Mouse (Mus musculus) myocyte (in vitro differentiated cells): ENCODE measurements around the gene Wrnip1.

ENCODE experiments used
- CEBPB ChIP-seq: IDR thresholded peaks from 2 replicates; pipeline ENCODE4 v1.6.1; 2011; ENCODE audit warnings: mild to moderate bottlenecking, moderate library complexity; ENCODE audit not compliant: poor library complexity, insufficient read depth, severe bottlenecking
- MYOD1 ChIP-seq, 3 experiments: IDR thresholded peaks; one replicate each; pipeline ENCODE4 v1.6.1; 2011; ENCODE audit warnings: control low read depth in 2 of 3, low read depth in 2 of 3, mild to moderate bottlenecking in 2 of 3, moderate library complexity in 1 of 3; ENCODE audit not compliant: insufficient read length in 2 of 3, control insufficient read depth in 1 of 3
- POLR2A ChIP-seq: IDR thresholded peaks from one replicate; pipeline ENCODE4 v1.6.1; 2011; ENCODE audit warnings: low read depth, mild to moderate bottlenecking, control low read depth, moderate library complexity; ENCODE audit not compliant: insufficient read length
- POLR2AphosphoS2 ChIP-seq: IDR thresholded peaks from one replicate; pipeline ENCODE4 v1.6.1; 2011; ENCODE audit warnings: low read depth, control low read depth; ENCODE audit not compliant: insufficient read length
- REST ChIP-seq: IDR thresholded peaks from one replicate; pipeline ENCODE4 v1.6.1; 2011; ENCODE audit warnings: mild to moderate bottlenecking, control low read depth, moderate library complexity; ENCODE audit not compliant: insufficient read depth, insufficient read length
- USF1 ChIP-seq: IDR thresholded peaks from one replicate; pipeline ENCODE4 v1.6.1; 2011; ENCODE audit warnings: low read depth, mild to moderate bottlenecking, control low read depth, moderate library complexity

GRCm38 (mm10) chr13:32841349-32841748, 39.5 kb downstream of the Wrnip1 start:
- TF ChIP-seq POLR2A (no peak), CEBPB (no peak), REST (no peak), POLR2AphosphoS2 (peak; percentile 63), USF1 (no peak), MYOD1 (IDR thresholded peaks at IDR 0.05; ENCODE audit: control insufficient read depth in 1 of 3, insufficient read length in 2 of 3, low read depth in 2 of 3) (no peak)
